11 mouse cellular contexts compared by ENCODE assay signal in genomic region chr7:35958731-35959130, GRCm38 (mm10).
DNase-seq lines count a peak whose midpoint lies in the region; ATAC-seq lines count a peak whose summit lies in the region.
"Had no signal": no experiment of that assay in that cellular context is flagged by ENCODE, and none has a peak within 500 bp of the region (broad histone marks: within the 10 kb centered on the region; RNA-seq: fewer than 3 reads in every experiment).

No protein-coding gene starts in this region.

- ATAC-seq in CD4-positive, CD25-positive, alpha-beta regulatory T cell, adult 4 months = no peak
- no peak for ATAC-seq in midbrain, embryonic 14.5 days (ENCODE audit: low FRiP score, low TSS enrichment)
- ATAC-seq in midbrain, embryonic 13.5 days = no peak

- H3K27ac ChIP-seq in midbrain, embryonic 14.5 days (replicated peaks; ENCODE audit: low read depth, low read length) = no peak overlapping the region
- no peak overlapping the region for H3K27ac ChIP-seq in midbrain, embryonic 13.5 days
- H3K27ac ChIP-seq: embryonic facial prominence, embryonic 15.5 days; hindbrain, embryonic 14.5 days had no signal

- H3K4me1 ChIP-seq in midbrain, embryonic 14.5 days (ENCODE audit: control insufficient read depth, insufficient read depth, low read length) = no peaks in the 10 kb centered on the region
- no peaks in the 10 kb centered on the region for H3K4me1 ChIP-seq in midbrain, embryonic 13.5 days (replicated peaks)
- H3K4me1 ChIP-seq: embryonic facial prominence, embryonic 15.5 days had no signal

- no peaks in the 10 kb centered on the region for H3K36me3 ChIP-seq in midbrain, embryonic 14.5 days (ENCODE audit: control insufficient read depth, insufficient read depth, low read length)
- H3K36me3 ChIP-seq in midbrain, embryonic 13.5 days = no peaks in the 10 kb centered on the region
- H3K36me3 ChIP-seq: embryonic facial prominence, embryonic 15.5 days had no signal

- no peak overlapping the region for H3K4me3 ChIP-seq in midbrain, embryonic 14.5 days (replicated peaks; ENCODE audit: low read depth, low read length)
- H3K4me3 ChIP-seq in midbrain, embryonic 13.5 days (replicated peaks) = no peak overlapping the region
- H3K4me3 ChIP-seq: embryonic facial prominence, embryonic 15.5 days had no signal

- no peak overlapping the region for H3K4me2 ChIP-seq in midbrain, embryonic 14.5 days (ENCODE audit: low read length)
- H3K4me2 ChIP-seq in midbrain, embryonic 13.5 days (replicated peaks) = no peak overlapping the region
- H3K4me2 ChIP-seq: embryonic facial prominence, embryonic 15.5 days; hindbrain, embryonic 14.5 days had no signal

- 15% methylated on average over 5 of the region's 5 CpGs for WGBS in midbrain, embryonic 14.5 days
- 18% methylated on average over 5 of the region's 5 CpGs for WGBS in midbrain, embryonic 13.5 days

- peak; percentile 6 for DNase-seq in CD4-positive, CD25-positive, alpha-beta regulatory T cell, adult 2 months (ENCODE audit: low read depth, low spot score)
- DNase-seq in kidney, postnatal 10 days = peak; percentile 40
- no peak for DNase-seq in kidney, postnatal 14 days
- DNase-seq in midbrain, embryonic 14.5 days = peak; percentile 19
- peak; percentile 42 for DNase-seq in embryo, embryonic 9.5 days (ENCODE audit: extremely low spot score)
- no peak for DNase-seq in heart, adult 9 months (ENCODE audit: low spot score in 2 of 2)
- DNase-seq: cerebellum, adult 18-20 months had no signal

- H3K27me3 ChIP-seq in midbrain, embryonic 14.5 days (ENCODE audit: control insufficient read depth, insufficient read depth, low read length) = no peaks in the 10 kb centered on the region
- H3K27me3 ChIP-seq in midbrain, embryonic 13.5 days = no peaks in the 10 kb centered on the region
- H3K27me3 ChIP-seq: embryonic facial prominence, embryonic 15.5 days had no signal

- H3K9me3 ChIP-seq in midbrain, embryonic 14.5 days (ENCODE audit: control insufficient read depth, low read length) = no peaks in the 10 kb centered on the region
- no peaks in the 10 kb centered on the region for H3K9me3 ChIP-seq in midbrain, embryonic 13.5 days
- H3K9me3 ChIP-seq: embryonic facial prominence, embryonic 15.5 days had no signal

- H3K9ac ChIP-seq in midbrain, embryonic 14.5 days (replicated peaks; ENCODE audit: low read length) = no peak overlapping the region
- no peak overlapping the region for H3K9ac ChIP-seq in midbrain, embryonic 13.5 days (replicated peaks)
- H3K9ac ChIP-seq: embryonic facial prominence, embryonic 15.5 days; hindbrain, embryonic 14.5 days had no signal

Comparison
In these comparisons a context has a peak if more than half of its experiments do, and no peak if none do; other contexts are left out.
1. DNase-seq: peak in CD4-positive, CD25-positive, alpha-beta regulatory T cell, adult 2 months (single experiment), kidney, postnatal 10 days (single experiment), midbrain, embryonic 14.5 days (single experiment) and embryo, embryonic 9.5 days (single experiment); none in kidney, postnatal 14 days (single experiment) and heart, adult 9 months (0 of 2).